Mouse (Mus musculus) kidney, embryonic 14.5 days (tissue): ENCODE results near the gene Pex7. TPM values are rescaled to one million over a fixed set of nuclear protein-coding genes. Genes with fewer than 3 reads are reported as not detected.

Experiments
- ATAC-seq: fragments of 200-750 bp; cut with Nextera tagmentation; 2 replicates; pipeline ENCODE4 v1.8.0; 2017; ENCODE audit warnings: moderate number of reproducible peaks, mild to moderate bottlenecking, moderate TSS enrichment, moderate library complexity; ENCODE audit not compliant: low FRiP score, low TSS enrichment
- H3K27ac ChIP-seq: fragments of 300-500 bp; sonication (generic); 2 replicates; pipeline ENCODE4 v1.5.1; 2014; ENCODE audit warnings: low read depth, mild to moderate bottlenecking, low read length, moderate library complexity, mixed read lengths
- H3K27me3 ChIP-seq: fragments of 300-500 bp; sonication (generic); 2 replicates; pipeline ENCODE4 v1.6.1; 2014; ENCODE audit warnings: mild to moderate bottlenecking, low read length; ENCODE audit not compliant: control insufficient read depth, insufficient read depth
- H3K36me3 ChIP-seq: fragments of 300-500 bp; sonication (generic); 2 replicates; pipeline ENCODE4 v1.6.1; 2014; ENCODE audit warnings: low read length, mixed read lengths; ENCODE audit not compliant: control insufficient read depth, insufficient read depth
- H3K4me1 ChIP-seq: fragments of 300-500 bp; sonication (generic); 2 replicates; pipeline ENCODE4 v1.6.1; 2014; ENCODE audit warnings: low read length, mixed read lengths; ENCODE audit not compliant: control insufficient read depth, insufficient read depth
- H3K4me2 ChIP-seq: fragments of 300-500 bp; sonication (generic); replicated peaks from 2 replicates; pipeline ENCODE4 v1.6.1; 2014; ENCODE audit warnings: low read depth, mild to moderate bottlenecking, low read length
- H3K4me3 ChIP-seq: fragments of 300-500 bp; sonication (generic); 2 replicates; pipeline ENCODE4 v1.5.1; 2014; ENCODE audit warnings: mild to moderate bottlenecking, low read length
- H3K9ac ChIP-seq: fragments of 300-500 bp; sonication (generic); 2 replicates; pipeline ENCODE4 v1.6.1; 2014; ENCODE audit warnings: low read depth, mild to moderate bottlenecking, low read length, moderate library complexity
- H3K9me3 ChIP-seq: fragments of 300-500 bp; sonication (generic); 2 replicates; pipeline ENCODE4 v1.6.1; 2016; ENCODE audit warnings: low read length; ENCODE audit not compliant: control insufficient read depth
- WGBS: fragments of 180-500 bp; shearing (Covaris S2); extraction: QIAGEN DNeasy Blood & Tissue Kit; methylation state at CpG from one replicate; pipeline ENCODE4 v1.1.7; 2014; 5-methylcytosine and 5-hydroxymethylcytosine counted together
- polyA plus RNA-seq: library from polyadenylated mRNA; unstranded; fragments of >200 nt; fragmentation: Nextera tagmentation; extraction: Ambion mirVana; gene quantifications from 2 replicates; pipeline ENCODE4 v1.2.1, GENCODE M21; 2014

Gene Pex7
- polyA plus RNA-seq = 36.1 and 45.4 TPM in 2 replicates

GRCm38 (mm10) chr10:19907246-19907804 lies at the start of gene Pex7:
Gene Pex7 (minus strand): TSS chr10:19907689.
- H3K4me1 ChIP-seq = no peaks in the 10 kb centered on the region

GRCm38 (mm10) chr10:19956745-19957144 lies 49.3 kb upstream of the Pex7 start:
- Histone ChIP-seq H3K9me3 (no peaks in the 10 kb centered on the region), H3K27me3 (no peaks in the 10 kb centered on the region), H3K4me3 (no peak overlapping the region), H3K9ac (no peak overlapping the region), H3K4me1 (no peaks in the 10 kb centered on the region; the same call in 1 of the 2 replicates), H3K36me3 (no peaks in the 10 kb centered on the region), H3K27ac (no peak overlapping the region), H3K4me2 (no peak overlapping the region)
- no peak for ATAC-seq
- WGBS = 66% methylated on average over 6 of the region's 6 CpGs

More at GRCm38 (mm10) chr10:19907246-19907804, at the start of gene Pex7:
- WGBS = under 1% methylated on average over 58 of the region's 60 CpGs
- no peaks in the 10 kb centered on the region for H3K9me3 ChIP-seq
- peak within 1 kb of the TSS; percentile 89 for H3K9ac ChIP-seq
- peak within 1 kb of the TSS; percentile 22; the same call in 1 of the 2 replicates for H3K4me2 ChIP-seq
- peak; percentile 98 for ATAC-seq
- peak within 1 kb of the TSS; percentile 69 for H3K4me3 ChIP-seq
- peak within 1 kb of the TSS; percentile 92 for H3K27ac ChIP-seq
- H3K27me3 ChIP-seq = no peaks in the 10 kb centered on the region
- no peaks in the 10 kb centered on the region; the same call in 1 of the 2 replicates for H3K36me3 ChIP-seq

GRCm38 (mm10) chr10:19955817-19956216 lies 48.3 kb upstream of the Pex7 start:
- WGBS = 87% methylated on average over 6 of the region's 6 CpGs
- no peaks in the 10 kb centered on the region for H3K36me3 ChIP-seq
- H3K4me2 ChIP-seq = no peak overlapping the region

GRCm38 (mm10) chr10:19954572-19954971 lies 47.1 kb upstream of the Pex7 start:
- WGBS = 82% methylated on average over 3 of the region's 3 CpGs
- H3K4me3 ChIP-seq = no peak overlapping the region
- no peak overlapping the region for H3K4me2 ChIP-seq

More at GRCm38 (mm10) chr10:19955817-19956216, 48.3 kb upstream of the Pex7 start:
- no peaks in the 10 kb centered on the region; the same call in 1 of the 2 replicates for H3K4me1 ChIP-seq
- no peak overlapping the region for H3K27ac ChIP-seq
- H3K27me3 ChIP-seq = no peaks in the 10 kb centered on the region
- H3K9me3 ChIP-seq = no peaks in the 10 kb centered on the region
- H3K4me3 ChIP-seq = no peak overlapping the region
- H3K9ac ChIP-seq = no peak overlapping the region
- ATAC-seq = no peak

GRCm38 (mm10) chr10:19953032-19953761 lies 45.7 kb upstream of the Pex7 start:
- Histone ChIP-seq H3K4me3 (no peak overlapping the region), H3K4me1 (no peaks in the 10 kb centered on the region; the same call in 1 of the 2 replicates), H3K27ac (0 out of 2 replicates have a peak overlapping the region, but pooled peaks have one; percentile 19), H3K9ac (no peak overlapping the region), H3K4me2 (no peak overlapping the region), H3K27me3 (no peaks in the 10 kb centered on the region), H3K9me3 (no peaks in the 10 kb centered on the region), H3K36me3 (no peaks in the 10 kb centered on the region)
- WGBS = 75% methylated on average over 11 of the region's 11 CpGs
- peak; percentile 63; the same call in 1 of the 2 replicates for ATAC-seq

More at GRCm38 (mm10) chr10:19954572-19954971, 47.1 kb upstream of the Pex7 start:
- Histone ChIP-seq H3K4me1 (no peaks in the 10 kb centered on the region; the same call in 1 of the 2 replicates), H3K27ac (no peak overlapping the region), H3K9ac (no peak overlapping the region), H3K9me3 (no peaks in the 10 kb centered on the region), H3K27me3 (no peaks in the 10 kb centered on the region), H3K36me3 (no peaks in the 10 kb centered on the region)
- ATAC-seq = no peak

- Histone ChIP-seq H3K4me1 (no peaks in the 10 kb centered on the region; the same call in 1 of the 2 replicates), H3K9ac (no peak overlapping the region), H3K4me2 (no peak overlapping the region), H3K4me3 (no peak overlapping the region), H3K36me3 (no peaks in the 10 kb centered on the region), H3K9me3 (no peaks in the 10 kb centered on the region), H3K27me3 (no peaks in the 10 kb centered on the region), H3K27ac (no peak overlapping the region)
- no peak for ATAC-seq
- 76% methylated on average over 4 of the region's 4 CpGs for whole genome bisulfite sequencing
Measured at GRCm38 (mm10) chr10:19949106-19949505, 41.6 kb upstream of the Pex7 start.

GRCm38 (mm10) chr10:19948381-19948780 lies 40.9 kb upstream of the Pex7 start:
- no peak for ATAC-seq
- Histone ChIP-seq H3K9me3 (no peaks in the 10 kb centered on the region), H3K27me3 (no peaks in the 10 kb centered on the region), H3K9ac (no peak overlapping the region), H3K4me3 (no peak overlapping the region), H3K4me1 (no peaks in the 10 kb centered on the region; the same call in 1 of the 2 replicates), H3K27ac (no peak overlapping the region), H3K36me3 (no peaks in the 10 kb centered on the region), H3K4me2 (no peak overlapping the region)
- WGBS = 95% methylated on average over 11 of the region's 11 CpGs

- H3K4me2 ChIP-seq = no peak overlapping the region
- WGBS = 95% methylated on average over 5 of the region's 5 CpGs
- H3K9ac ChIP-seq = no peak overlapping the region
- no peaks in the 10 kb centered on the region for H3K36me3 ChIP-seq
- H3K4me1 ChIP-seq = no peaks in the 10 kb centered on the region
- no peak overlapping the region for H3K27ac ChIP-seq
- no peak overlapping the region for H3K4me3 ChIP-seq
- H3K27me3 ChIP-seq = no peaks in the 10 kb centered on the region
- H3K9me3 ChIP-seq = no peaks in the 10 kb centered on the region
- no peak for ATAC-seq
Measured at GRCm38 (mm10) chr10:19947901-19948300, 40.4 kb upstream of the Pex7 start.

GRCm38 (mm10) chr10:19947441-19947840 lies 40.0 kb upstream of the Pex7 start:
- H3K9me3 ChIP-seq = no peaks in the 10 kb centered on the region
- 89% methylated on average over 10 of the region's 10 CpGs for WGBS
- no peak overlapping the region for H3K27ac ChIP-seq
- no peak overlapping the region for H3K4me3 ChIP-seq
- H3K36me3 ChIP-seq = no peaks in the 10 kb centered on the region
- no peaks in the 10 kb centered on the region for H3K4me1 ChIP-seq
- H3K27me3 ChIP-seq = no peaks in the 10 kb centered on the region
- H3K4me2 ChIP-seq = no peak overlapping the region
- ATAC-seq = no peak
- H3K9ac ChIP-seq = no peak overlapping the region
